Mouse (Mus musculus) urinary bladder, adult 2 months (tissue): ENCODE data around the gene Glt8d1. TPM values are rescaled to one million over a fixed set of nuclear protein-coding genes. Genes with fewer than 3 reads are reported as not detected.

Source experiments
- polyA plus RNA-seq: library from polyadenylated mRNA; depleted of rRNA; stranded (reverse); fragments of >200 nt; gene quantifications from 2 replicates; pipeline ENCODE4 v1.2.3, GENCODE M21; 2012; rRNA removed

The Glt8d1 gene
- polyA plus RNA-seq, 1 experiment, result 102 TPM

Other genes with a start within 250 kb of the Glt8d1 start
- gene Tmem110, start 175.8 kb upstream of the Glt8d1 start, polyA plus RNA-seq, result 25.6 and 26.2 TPM in 2 replicates
- gene Mustn1, start 122.2 kb upstream of the Glt8d1 start, polyA plus RNA-seq, result 186 and 192 TPM in 2 replicates
- 0.78 and 1.7 TPM in 2 replicates for gene Itih4, start 114.9 kb upstream of the Glt8d1 start, polyA plus RNA-seq
- 1.0 and 1.2 TPM in 2 replicates for gene Itih3, start 77.6 kb upstream of the Glt8d1 start, polyA plus RNA-seq
- gene Itih1, start 58.1 kb upstream of the Glt8d1 start, polyA plus RNA-seq, result 0.04 TPM in 1 of 2 replicates, not detected in the other
- 6.7 and 7.1 TPM in 2 replicates for gene Nek4, start 50.0 kb upstream of the Glt8d1 start, polyA plus RNA-seq
- gene Spcs1, start 272 bp downstream of the Glt8d1 start, polyA plus RNA-seq, result 269 and 320 TPM in 2 replicates
- 21.5 and 26.9 TPM in 2 replicates for gene Pbrm1, start 17.7 kb downstream of the Glt8d1 start, polyA plus RNA-seq
- 51.0 and 68.7 TPM in 2 replicates for gene Gnl3, start 17.8 kb downstream of the Glt8d1 start, polyA plus RNA-seq
- 28.1 and 42.8 TPM in 2 replicates for gene Smim4, start 127.6 kb downstream of the Glt8d1 start, polyA plus RNA-seq
- gene Nt5dc2, start 129.7 kb downstream of the Glt8d1 start, polyA plus RNA-seq, result 8.0 and 8.1 TPM in 2 replicates
- gene Stab1, start 167.2 kb downstream of the Glt8d1 start, polyA plus RNA-seq, result 85.3 and 90.2 TPM in 2 replicates
- 3.0 and 3.5 TPM in 2 replicates for gene Tnnc1, start 206.9 kb downstream of the Glt8d1 start, polyA plus RNA-seq
- gene Nisch, start 215.5 kb downstream of the Glt8d1 start, polyA plus RNA-seq, result 211 and 293 TPM in 2 replicates
- gene Sema3g, start 216.5 kb downstream of the Glt8d1 start, polyA plus RNA-seq, result 3.6 and 5.9 TPM in 2 replicates
- 8.9 and 9.0 TPM in 2 replicates for gene Phf7, start 249.9 kb downstream of the Glt8d1 start, polyA plus RNA-seq